Mouse (Mus musculus): ENCODE results near the gene Hist1h2bl.

The Hist1h2bl gene

DNA sequence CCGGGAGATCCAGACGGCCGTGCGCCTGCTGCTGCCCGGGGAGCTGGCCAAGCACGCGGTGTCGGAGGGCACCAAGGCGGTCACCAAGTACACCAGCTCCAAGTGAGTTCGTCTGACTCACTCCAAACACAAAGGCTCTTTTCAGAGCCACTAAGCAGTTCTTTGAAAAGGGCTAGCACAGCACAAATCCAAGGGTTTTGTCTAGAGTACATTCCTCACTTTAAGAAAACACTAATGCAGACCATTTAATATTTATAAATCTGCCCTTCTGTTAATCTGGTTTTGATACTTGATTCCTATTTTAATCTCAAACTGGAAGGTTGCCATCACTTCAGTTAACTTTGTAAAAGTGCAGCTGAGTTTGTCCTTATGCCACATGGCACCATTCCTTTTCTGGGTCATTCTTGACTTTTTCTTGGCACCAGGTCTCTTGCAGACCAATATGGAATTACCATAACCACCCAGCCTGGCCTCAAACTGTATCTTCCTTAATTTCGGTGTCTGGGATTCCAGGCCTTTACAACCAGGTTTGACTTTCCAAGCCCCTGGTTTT lies 6.5 kb upstream of the Hist1h2bl start:
- DNase-seq (ENCODE audit: low spot score), result peak; percentile 60

- DNase-seq (ENCODE audit: low spot score), result peak; percentile 92
These were observed 5.9 kb upstream of the Hist1h2bl start, which contains the start of gene Hist1h2bm for GRCm38 (mm10) chr13:21721757-21722372. Gene Hist1h2bm (plus strand): TSS chr13:21722044.

DNA sequence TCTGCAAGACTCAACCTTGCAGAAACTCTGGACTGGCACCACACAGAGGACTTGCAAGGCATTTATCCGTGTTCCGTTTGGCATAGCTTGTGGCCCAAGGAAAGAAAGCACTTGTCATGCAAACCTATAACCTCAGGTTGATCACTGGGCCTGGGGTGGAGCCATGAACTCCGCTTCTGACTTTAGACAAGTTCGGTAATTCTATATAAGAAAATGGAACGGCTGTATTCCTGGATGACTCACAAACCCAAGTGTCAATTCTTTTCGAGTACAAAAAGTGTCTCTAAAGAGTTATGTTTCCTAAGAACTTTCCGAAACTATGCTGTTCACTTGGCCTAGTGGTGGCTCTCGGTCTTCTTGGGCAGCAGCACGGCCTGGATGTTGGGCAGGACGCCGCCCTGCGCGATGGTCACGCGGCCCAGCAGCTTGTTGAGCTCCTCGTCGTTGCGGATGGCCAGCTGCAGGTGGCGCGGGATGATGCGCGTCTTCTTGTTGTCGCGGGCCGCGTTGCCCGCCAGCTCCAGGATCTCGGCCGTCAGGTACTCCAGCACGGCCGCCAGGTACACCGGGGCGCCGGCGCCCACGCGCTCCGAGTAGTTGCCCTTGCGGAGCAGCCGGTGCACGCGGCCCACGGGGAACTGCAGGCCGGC lies 5.3 kb upstream of the Hist1h2bl start:
- peak; percentile 48 for DNase-seq (ENCODE audit: low spot score)

- DNase-seq (ENCODE audit: low spot score), result peak; percentile 70
These were observed 2.6 kb upstream of the Hist1h2bl start for GRCm38 (mm10) chr13:21718381-21719080.

DNA sequence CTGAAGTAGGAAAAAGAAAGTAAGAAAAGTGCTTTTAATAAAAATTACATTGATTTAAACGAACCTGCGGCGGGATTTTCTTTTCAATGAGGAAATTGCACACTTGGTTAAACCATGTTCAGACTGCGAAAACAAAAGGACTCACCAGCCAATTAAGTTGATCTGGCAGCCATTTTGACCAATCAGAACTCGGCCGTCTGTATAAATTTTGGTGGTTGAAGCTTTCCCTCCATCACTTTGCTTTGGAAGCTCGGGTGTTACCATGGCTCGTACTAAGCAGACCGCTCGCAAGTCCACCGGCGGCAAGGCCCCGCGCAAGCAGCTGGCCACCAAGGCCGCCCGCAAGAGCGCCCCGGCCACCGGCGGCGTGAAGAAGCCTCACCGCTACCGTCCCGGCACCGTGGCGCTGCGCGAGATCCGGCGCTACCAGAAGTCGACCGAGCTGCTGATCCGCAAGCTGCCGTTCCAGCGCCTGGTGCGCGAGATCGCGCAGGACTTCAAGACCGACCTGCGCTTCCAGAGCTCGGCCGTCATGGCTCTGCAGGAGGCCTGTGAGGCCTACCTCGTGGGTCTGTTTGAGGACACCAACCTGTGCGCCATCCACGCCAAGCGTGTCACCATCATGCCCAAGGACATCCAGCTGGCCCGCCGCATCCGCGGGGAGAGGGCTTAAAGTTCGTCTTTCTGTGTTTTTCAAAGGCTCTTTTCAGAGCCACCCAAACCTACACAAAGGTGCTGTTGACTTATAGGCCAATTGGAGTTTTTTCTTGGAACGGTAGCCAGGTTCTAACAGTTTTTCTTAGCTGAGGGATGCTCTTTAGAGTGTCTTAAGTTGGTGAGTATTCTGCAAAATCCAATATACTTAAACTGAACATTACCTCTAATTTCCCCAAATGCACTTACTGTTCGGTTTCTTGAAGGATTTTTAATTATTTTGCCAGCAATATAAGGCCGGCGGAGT lies 1.7 kb upstream of the Hist1h2bl start, which contains the start of gene Hist1h3h:
Hist1h3h (plus strand) TSS at position 263 of the 961 bp plus-strand sequence.
- DNase-seq (ENCODE audit: low spot score), result peak; percentile 95

DNA sequence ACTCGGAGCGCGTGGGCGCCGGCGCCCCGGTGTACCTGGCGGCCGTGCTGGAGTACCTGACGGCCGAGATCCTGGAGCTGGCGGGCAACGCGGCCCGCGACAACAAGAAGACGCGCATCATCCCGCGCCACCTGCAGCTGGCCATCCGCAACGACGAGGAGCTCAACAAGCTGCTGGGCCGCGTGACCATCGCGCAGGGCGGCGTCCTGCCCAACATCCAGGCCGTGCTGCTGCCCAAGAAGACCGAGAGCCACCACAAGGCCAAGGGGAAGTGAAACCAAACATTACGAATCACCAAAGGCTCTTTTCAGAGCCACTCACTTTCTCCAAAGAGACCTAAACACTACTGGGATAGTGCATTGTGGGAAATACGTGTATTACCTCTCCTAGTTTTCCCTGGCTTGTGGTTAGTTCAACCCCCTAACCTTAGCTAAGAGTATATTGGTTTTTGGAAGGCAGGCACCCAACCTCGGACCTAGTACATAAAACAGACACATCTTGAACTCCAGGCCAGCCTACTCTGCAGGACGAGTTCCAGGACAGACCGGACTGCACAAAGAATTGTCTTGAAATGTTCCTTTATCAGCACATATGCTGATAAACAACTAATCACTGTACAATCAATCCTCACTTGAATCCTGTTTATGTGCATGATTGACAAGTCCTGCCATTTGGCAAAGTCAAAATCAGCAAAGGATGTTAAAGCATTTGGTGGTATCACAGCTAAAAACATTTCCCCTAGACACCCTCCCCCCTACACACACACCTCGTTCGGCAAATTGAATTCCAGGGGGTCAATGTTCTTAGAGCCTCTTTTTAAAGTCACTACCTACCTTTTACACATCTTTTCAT lies 823 bp upstream of the Hist1h2bl start:
- peak; percentile 77 for DNase-seq (ENCODE audit: low spot score)

DNA sequence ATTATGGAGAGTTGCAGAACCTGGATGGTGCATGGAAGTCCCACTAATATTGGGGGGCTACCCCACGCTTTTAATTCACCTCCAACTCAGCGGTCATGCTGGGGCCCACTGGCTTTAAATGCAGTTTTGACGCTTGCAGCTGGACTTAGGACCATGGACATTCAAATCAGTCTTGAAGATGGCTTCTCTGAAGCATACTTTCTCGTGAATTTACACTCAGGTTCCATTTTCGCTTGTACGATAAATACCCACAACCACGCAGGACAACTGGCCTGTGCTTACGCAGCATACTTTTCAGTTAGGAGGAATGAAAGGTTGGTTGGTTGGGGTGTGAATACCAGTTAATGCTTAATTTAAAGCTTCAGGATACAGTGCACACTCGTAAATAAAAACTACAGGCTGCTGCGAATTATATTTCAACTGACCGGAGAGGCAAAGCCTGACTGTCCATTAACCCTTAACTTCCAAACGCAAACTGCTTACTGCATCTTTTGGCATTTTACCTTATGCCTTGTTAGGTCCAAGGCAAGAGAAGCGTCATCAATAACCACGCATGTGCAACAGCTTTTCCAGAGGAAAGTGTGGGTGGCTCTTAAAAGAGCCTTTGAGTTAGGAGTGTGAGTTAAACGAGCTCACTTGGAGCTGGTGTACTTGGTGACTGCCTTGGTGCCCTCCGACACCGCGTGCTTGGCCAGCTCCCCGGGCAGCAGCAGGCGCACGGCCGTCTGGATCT lies 646 bp downstream of the Hist1h2bl start:
- peak; percentile 62 for DNase-seq (ENCODE audit: low spot score)

GRCm38 (mm10) chr13:21714725-21715124 lies 1.2 kb downstream of the Hist1h2bl start:
- DNase-seq (ENCODE audit: low spot score), result peak; percentile 64

GRCm38 (mm10) chr13:21711698-21712097 lies 4.2 kb downstream of the Hist1h2bl start:
- no peak for DNase-seq (ENCODE audit: low spot score)

GRCm38 (mm10) chr13:21710821-21711525 lies 5.0 kb downstream of the Hist1h2bl start:
- DNase-seq (ENCODE audit: low spot score), result peak; percentile 81

DNA sequence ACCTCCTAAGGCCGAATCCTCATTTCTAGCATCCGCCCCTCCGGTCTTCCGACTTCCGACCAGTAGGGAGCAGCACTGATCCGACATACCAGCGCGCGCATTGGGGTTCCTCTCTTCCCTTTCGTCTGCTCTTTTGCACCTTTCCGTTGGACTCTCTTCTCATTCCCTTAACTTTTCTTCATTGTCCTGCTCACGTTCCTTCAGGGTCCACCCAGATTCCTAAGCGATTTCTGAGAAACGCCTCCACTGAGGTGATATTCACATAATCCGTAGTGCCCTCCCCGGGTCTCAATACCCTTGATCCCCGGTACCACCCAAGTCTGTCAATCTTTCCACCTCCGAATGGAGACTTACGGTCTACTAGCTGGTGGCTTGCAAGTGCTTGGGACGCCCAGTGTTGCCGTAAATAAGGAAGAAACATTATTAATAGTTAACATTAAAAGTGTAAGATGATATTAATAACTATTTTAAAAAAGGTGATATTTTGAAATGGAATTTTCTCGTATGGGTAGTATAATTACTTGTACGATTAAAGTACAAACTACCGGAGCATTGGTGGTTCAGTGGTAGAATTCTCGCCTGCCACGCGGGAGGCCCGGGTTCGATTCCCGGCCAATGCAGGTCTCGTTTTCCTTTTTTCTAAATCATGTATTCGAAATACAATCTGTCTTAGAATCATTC lies 5.8 kb downstream of the Hist1h2bl start:
- peak; percentile 89 for DNase-seq (ENCODE audit: low spot score)

DNA sequence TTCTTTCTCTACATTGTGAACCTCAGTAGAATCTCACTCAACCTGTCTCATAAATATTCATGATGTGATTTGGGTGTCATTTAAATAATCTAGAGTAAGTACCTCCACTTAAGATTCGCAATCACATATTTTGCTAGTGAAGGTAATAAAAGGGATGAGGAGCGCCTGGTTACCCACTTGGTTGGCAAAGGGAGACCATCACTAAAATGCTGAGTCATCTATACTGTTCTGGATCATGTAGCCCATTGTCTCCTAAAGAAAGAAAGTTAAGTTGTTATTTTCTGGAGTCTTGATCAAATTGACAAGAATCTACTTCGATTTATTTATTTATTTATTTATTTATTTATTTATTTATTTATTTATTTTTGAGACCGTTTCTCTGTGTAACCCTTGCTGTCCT lies 9.3 kb downstream of the Hist1h2bl start:
- DNase-seq (ENCODE audit: low spot score), result no peak

DNA sequence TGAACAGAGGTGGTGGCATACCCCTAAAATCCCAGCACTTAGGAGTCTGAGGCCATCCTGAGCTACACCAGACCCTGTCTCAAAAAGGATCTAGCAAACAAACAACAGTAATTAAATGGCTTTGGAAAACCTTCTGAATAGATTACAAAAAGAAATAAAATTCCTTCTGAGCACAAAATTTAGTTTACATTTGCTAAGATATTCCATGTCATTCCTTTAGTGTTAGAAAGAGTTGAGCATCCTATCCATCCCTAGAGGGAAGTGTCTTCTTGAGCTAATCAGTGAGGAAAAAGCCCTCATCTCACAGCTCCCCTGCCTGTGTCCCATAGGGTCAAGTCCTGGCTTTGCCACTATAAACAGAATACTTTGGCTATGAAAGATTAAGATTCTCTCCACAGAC lies 18.1 kb downstream of the Hist1h2bl start, which contains the start of gene Olfr1359:
Olfr1359 (plus strand) TSS at position 301 of the 400 bp plus-strand sequence.
- DNase-seq (ENCODE audit: low spot score), result no peak

DNA sequence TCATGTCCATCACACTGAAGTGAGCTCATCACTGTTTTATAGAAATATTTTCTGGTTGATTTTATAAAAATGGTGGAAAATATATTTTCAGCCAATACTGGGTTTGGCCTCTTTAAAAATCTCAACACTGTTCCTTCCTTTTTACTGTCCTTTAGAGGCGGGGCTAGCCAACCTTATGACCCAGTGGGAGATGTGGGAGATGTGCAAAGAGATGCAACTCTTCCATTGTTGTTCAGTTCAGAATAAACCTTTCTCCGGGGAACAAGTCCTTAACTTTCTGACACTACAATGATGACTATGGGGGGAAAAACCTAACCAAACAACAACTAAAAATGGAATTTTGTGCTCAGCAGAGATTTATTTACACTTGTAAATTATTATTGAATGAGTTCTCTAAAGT lies 38.6 kb downstream of the Hist1h2bl start, which contains the start of gene Olfr1360:
Olfr1360 (minus strand) TSS at position 101 of the 400 bp plus-strand sequence.
- no peak for DNase-seq (ENCODE audit: low spot score)

Measured in yolk sac, embryonic 10.5 days (tissue).